Mouse (Mus musculus) embryonic facial prominence, embryonic 12.5 days (tissue): ENCODE measurements around the gene Rtn1. TPM values are rescaled to one million over a fixed set of nuclear protein-coding genes. Genes with fewer than 3 reads are reported as not detected.

Experiments
- ATAC-seq: fragments of 200-750 bp; cut with Nextera tagmentation; 2 replicates; pipeline ENCODE4 v1.8.0; 2017; ENCODE audit not compliant: insufficient number of reproducible peaks, insufficient read depth, low FRiP score, low TSS enrichment
- H3K27ac ChIP-seq: fragments of 300-500 bp; sonication (generic); 2 replicates; pipeline ENCODE4 v1.5.1; 2016; ENCODE audit warnings: mild to moderate bottlenecking
- H3K27me3 ChIP-seq: fragments of 300-500 bp; sonication (generic); 2 replicates; pipeline ENCODE4 v1.6.1; 2016; ENCODE audit warnings: mild to moderate bottlenecking, moderate library complexity
- H3K36me3 ChIP-seq: fragments of 300-500 bp; sonication (generic); 2 replicates; pipeline ENCODE4 v1.6.1; 2016; ENCODE audit warnings: mild to moderate bottlenecking
- H3K4me1 ChIP-seq: fragments of 300-500 bp; sonication (generic); 2 replicates; pipeline ENCODE4 v1.6.1; 2016
- H3K4me2 ChIP-seq: fragments of 300-500 bp; sonication (generic); replicated peaks from 2 replicates; pipeline ENCODE4 v1.6.1; 2016; ENCODE audit warnings: mild to moderate bottlenecking, moderate library complexity
- H3K4me3 ChIP-seq: fragments of 300-500 bp; sonication (generic); 2 replicates; pipeline ENCODE4 v1.5.1; 2016; ENCODE audit warnings: mild to moderate bottlenecking
- H3K9ac ChIP-seq: fragments of 300-500 bp; sonication (generic); 2 replicates; pipeline ENCODE4 v1.6.1; 2016; ENCODE audit warnings: mild to moderate bottlenecking, moderate library complexity
- H3K9me3 ChIP-seq: fragments of 300-500 bp; sonication (generic); 2 replicates; pipeline ENCODE4 v1.6.1; 2016; ENCODE audit warnings: mild to moderate bottlenecking, moderate library complexity
- WGBS: fragments of 180-500 bp; shearing (Covaris S2); methylation state at CpG from one replicate; pipeline ENCODE4 v1.1.7; 2016; 5-methylcytosine and 5-hydroxymethylcytosine counted together
- polyA plus RNA-seq: library from polyadenylated mRNA; unstranded; fragments of >200 nt; fragmentation: Nextera tagmentation; extraction: Ambion mirVana; gene quantifications from 2 replicates; pipeline ENCODE4 v1.2.1, GENCODE M21; 2016

The Rtn1 gene
- polyA plus RNA-seq, 1 experiment from 2014 or later, result 89.3 TPM

DNA sequence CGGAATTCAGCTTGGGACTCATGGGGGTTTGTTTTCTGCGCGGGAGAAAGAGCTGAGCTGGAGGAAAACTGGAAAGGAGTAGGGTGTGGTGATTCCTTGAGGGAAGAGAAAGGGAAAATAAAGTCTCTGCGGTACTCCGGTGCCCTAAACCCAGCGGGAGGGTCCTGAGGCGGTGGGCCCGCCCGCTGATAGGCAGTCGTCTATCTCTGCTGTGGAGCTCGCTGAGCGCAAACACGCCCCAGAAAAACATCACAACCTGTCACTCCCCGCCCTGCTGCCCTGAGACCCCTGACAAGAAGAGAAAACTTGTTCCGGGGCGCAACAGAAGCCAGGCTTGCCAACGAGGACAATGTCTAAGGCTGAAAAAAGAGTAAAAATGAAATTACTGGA lies 1.1 kb downstream of the Rtn1 start:
- Histone ChIP-seq H3K9ac (peak overlapping the region; percentile 52; the same call in 1 of the 2 replicates), H3K27ac (no peak overlapping the region), H3K4me2 (peak overlapping the region; percentile 98), H3K4me3 (peak overlapping the region; percentile 68), H3K27me3 (peaks cover 33% of the 10 kb centered on the region), H3K9me3 (no peaks in the 10 kb centered on the region), H3K36me3 (no peaks in the 10 kb centered on the region), H3K4me1 (peaks cover 11% of the 10 kb centered on the region)
- WGBS, result under 1% methylated on average over 17 of the region's 17 CpGs
- ATAC-seq, result no peak

DNA sequence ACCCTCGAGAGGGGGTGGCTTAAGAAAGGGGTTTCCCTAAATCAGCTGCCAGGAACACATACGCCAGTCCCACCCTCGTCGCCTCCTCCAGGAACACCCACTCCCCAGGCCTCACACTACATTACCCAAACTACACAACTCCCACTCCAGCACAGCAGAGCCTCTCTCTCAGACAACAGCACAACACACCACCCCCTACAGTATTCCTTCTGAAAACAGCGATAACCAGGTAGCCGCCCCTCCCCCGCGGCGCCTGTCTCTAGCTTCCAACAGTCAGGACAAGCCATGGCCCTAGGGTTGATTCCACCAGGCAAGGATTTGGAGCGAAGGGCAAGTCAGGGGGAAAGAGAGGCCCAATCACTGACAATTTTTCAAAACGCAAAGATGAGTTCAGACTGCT lies 1.7 kb downstream of the Rtn1 start:
- peaks cover 11% of the 10 kb centered on the region for H3K4me1 ChIP-seq
- H3K4me3 ChIP-seq, result peak overlapping the region; percentile 68
- H3K9me3 ChIP-seq, result no peaks in the 10 kb centered on the region
- no peaks in the 10 kb centered on the region for H3K36me3 ChIP-seq
- peak overlapping the region; percentile 98 for H3K4me2 ChIP-seq
- peaks cover 33% of the 10 kb centered on the region for H3K27me3 ChIP-seq
- WGBS, result 5% methylated on average over 11 of the region's 11 CpGs
- no peak for ATAC-seq
- no peak overlapping the region for H3K9ac ChIP-seq
- H3K27ac ChIP-seq, result no peak overlapping the region

GRCm38 (mm10) chr12:72405031-72405430 lies 3.8 kb downstream of the Rtn1 start:
- Histone ChIP-seq H3K4me3 (no peak overlapping the region), H3K36me3 (no peaks in the 10 kb centered on the region), H3K9ac (no peak overlapping the region), H3K9me3 (no peaks in the 10 kb centered on the region), H3K27ac (no peak overlapping the region), H3K27me3 (peaks cover 29% of the 10 kb centered on the region), H3K4me2 (no peak overlapping the region), H3K4me1 (peaks cover 11% of the 10 kb centered on the region)
- WGBS, result 43% methylated on average over 4 of the region's 5 CpGs
- no peak for ATAC-seq

DNA sequence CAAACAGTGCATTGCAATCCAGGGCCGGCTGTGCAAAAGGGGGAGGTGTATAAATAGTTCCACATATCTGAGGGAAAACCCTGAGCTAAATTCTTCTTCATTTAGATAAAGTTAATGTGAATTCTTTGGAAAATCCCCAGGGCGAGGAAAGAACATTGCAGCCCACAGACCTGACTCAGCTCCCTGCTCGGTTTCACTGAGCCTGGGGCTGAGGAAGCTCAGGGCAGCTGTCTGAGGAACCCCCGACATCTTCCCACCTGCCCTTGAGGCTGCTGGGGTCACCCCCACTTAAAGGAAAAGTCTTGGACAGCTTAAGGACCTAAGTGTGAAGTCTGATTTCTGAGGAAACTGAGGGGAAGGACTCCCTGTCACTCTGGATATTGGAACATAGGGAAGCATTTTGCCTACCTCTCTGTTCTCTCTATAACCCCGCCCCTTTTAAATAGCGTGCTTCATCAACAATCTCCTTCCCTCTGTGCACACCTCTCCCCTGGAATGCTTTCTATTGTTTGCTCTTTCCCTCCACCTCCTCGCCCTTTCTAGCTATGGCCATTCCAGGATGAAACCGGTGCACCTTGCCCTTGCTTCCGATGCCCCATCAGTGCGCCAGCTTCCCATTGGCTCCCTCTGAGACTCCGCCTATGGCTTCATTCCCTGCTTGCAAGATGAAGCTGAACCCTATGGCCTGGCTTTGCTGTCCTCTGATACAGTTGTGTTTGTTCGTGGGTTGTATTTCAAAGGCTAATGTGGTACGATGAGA lies 15.6 kb downstream of the Rtn1 start:
- H3K4me2 ChIP-seq, result 0 out of 2 replicates have a peak overlapping the region, but pooled peaks have one; percentile 11
- WGBS, result 52% methylated on average over 13 of the region's 13 CpGs
- no peak for ATAC-seq
- H3K9ac ChIP-seq, result no peak overlapping the region
- H3K36me3 ChIP-seq, result no peaks in the 10 kb centered on the region
- H3K27me3 ChIP-seq, result no peaks in the 10 kb centered on the region
- no peaks in the 10 kb centered on the region for H3K9me3 ChIP-seq
- H3K4me1 ChIP-seq, result no peaks in the 10 kb centered on the region
- H3K4me3 ChIP-seq, result no peak overlapping the region
- no peak overlapping the region for H3K27ac ChIP-seq

GRCm38 (mm10) chr12:72390346-72390745 lies 18.5 kb downstream of the Rtn1 start:
- 53% methylated on average over 2 of the region's 2 CpGs for WGBS
- Histone ChIP-seq H3K36me3 (no peaks in the 10 kb centered on the region), H3K27me3 (no peaks in the 10 kb centered on the region), H3K27ac (no peak overlapping the region), H3K4me2 (no peak overlapping the region), H3K9me3 (no peaks in the 10 kb centered on the region), H3K9ac (no peak overlapping the region), H3K4me3 (no peak overlapping the region), H3K4me1 (no peaks in the 10 kb centered on the region)
- no peak for ATAC-seq

- no peak overlapping the region for H3K4me3 ChIP-seq
- no peak for ATAC-seq
- no peak overlapping the region for H3K27ac ChIP-seq
Measured at GRCm38 (mm10) chr12:72389377-72390103, 19.3 kb downstream of the Rtn1 start.

DNA sequence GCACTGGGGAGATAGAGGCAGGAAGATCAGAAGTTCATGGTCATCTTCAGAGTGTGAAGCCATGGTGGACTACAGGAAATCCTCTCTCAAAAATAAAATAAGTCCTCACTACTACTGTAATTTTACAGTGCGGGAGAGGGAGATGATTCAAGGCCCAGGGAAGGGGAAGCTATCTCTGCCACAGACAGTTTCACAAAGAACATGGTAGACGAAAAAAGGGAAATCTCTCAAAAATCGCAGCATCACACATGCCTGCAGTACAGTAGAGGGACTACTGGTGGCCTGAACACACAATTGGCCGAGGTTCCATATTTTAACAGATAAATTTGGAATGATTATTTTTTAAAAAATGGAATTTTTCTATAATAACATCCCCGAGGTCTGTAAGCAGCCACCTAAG lies 20.0 kb downstream of the Rtn1 start:
- H3K9ac ChIP-seq, result no peak overlapping the region
- H3K4me1 ChIP-seq, result no peaks in the 10 kb centered on the region
- no peak overlapping the region for H3K4me3 ChIP-seq
- no peak overlapping the region for H3K4me2 ChIP-seq
- no peaks in the 10 kb centered on the region for H3K9me3 ChIP-seq
- 89% methylated on average over 5 of the region's 5 CpGs for WGBS
- no peaks in the 10 kb centered on the region for H3K36me3 ChIP-seq
- no peak overlapping the region for H3K27ac ChIP-seq
- ATAC-seq, result no peak
- no peaks in the 10 kb centered on the region for H3K27me3 ChIP-seq

More at GRCm38 (mm10) chr12:72389377-72390103, 19.3 kb downstream of the Rtn1 start:
- 86% methylated on average over 14 of the region's 14 CpGs for WGBS
- no peaks in the 10 kb centered on the region for H3K27me3 ChIP-seq
- H3K36me3 ChIP-seq, result no peaks in the 10 kb centered on the region
- no peaks in the 10 kb centered on the region for H3K9me3 ChIP-seq
- H3K4me1 ChIP-seq, result no peaks in the 10 kb centered on the region
- no peak overlapping the region for H3K9ac ChIP-seq
- H3K4me2 ChIP-seq, result no peak overlapping the region

DNA sequence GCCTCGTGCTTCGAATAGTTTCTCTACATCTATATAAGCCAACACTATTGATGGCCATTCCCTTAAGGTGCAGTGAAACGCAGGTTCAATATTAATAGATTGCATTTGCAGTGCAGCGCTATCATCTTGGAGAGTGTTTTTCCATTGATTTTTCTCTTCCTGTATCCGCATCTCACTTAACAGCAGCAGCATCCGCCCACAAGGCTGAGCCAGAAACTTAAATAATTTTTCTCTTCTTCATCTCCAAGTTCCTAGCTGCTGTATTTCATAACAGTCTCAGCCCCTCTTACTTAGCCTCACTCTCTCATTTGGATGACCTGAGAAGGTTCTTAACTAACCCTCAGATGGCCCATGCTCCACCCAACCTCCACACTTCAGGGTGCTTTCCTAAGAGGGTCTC lies 20.7 kb downstream of the Rtn1 start:
- ATAC-seq, result no peak
- H3K9ac ChIP-seq, result no peak overlapping the region
- 93% methylated on average over 6 of the region's 6 CpGs for WGBS
- H3K27me3 ChIP-seq, result no peaks in the 10 kb centered on the region
- H3K9me3 ChIP-seq, result no peaks in the 10 kb centered on the region
- no peaks in the 10 kb centered on the region for H3K36me3 ChIP-seq
- H3K4me1 ChIP-seq, result no peaks in the 10 kb centered on the region
- H3K27ac ChIP-seq, result no peak overlapping the region
- H3K4me2 ChIP-seq, result no peak overlapping the region
- no peak overlapping the region for H3K4me3 ChIP-seq

DNA sequence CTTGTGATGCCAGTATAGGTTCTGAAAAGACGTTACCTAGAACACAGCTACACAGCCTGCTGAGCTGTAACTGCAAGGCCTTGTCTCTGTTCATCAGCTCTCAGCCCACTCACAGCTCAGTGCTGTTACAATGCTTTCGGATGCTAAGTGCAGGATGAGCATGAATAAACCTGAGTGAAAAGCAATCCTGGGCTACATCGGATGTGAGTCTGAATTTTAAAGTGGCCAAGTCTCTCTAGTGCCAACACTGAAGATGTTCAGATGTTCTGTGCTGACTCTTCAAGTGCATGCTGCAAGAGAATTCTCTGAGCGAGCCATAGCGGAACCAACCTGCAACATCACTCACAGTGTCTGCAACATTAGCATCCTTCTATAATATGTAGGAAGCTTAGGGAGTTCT lies 32.5 kb downstream of the Rtn1 start:
- no peak overlapping the region for H3K4me2 ChIP-seq
- H3K9me3 ChIP-seq, result no peaks in the 10 kb centered on the region
- H3K27ac ChIP-seq, result no peak overlapping the region
- no peak for ATAC-seq
- peaks cover 14% of the 10 kb centered on the region; the same call in 1 of the 2 replicates for H3K4me1 ChIP-seq
- no peak overlapping the region for H3K4me3 ChIP-seq
- H3K9ac ChIP-seq, result no peak overlapping the region
- 89% methylated on average over 5 of the region's 5 CpGs for WGBS
- H3K27me3 ChIP-seq, result no peaks in the 10 kb centered on the region
- H3K36me3 ChIP-seq, result no peaks in the 10 kb centered on the region

DNA sequence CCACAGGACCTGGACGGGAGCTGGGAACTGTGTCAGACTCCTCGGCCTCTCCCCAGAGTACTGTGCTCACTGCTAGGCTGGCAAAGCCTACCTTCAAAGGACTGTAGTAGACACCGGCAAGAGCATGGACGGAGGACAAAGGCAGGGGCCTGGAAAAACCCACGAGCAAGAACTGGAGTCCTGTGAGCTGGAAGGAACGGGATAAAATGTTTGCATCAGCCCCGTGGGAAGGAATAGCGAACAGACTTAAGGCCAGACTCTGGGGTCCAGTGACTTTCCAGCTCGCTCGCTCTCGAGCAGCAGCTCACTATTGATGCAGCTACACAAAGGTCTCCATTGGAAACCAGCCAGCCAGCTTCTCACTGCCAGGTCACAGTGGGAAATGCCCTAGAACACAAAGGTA lies 34.0 kb downstream of the Rtn1 start:
- Histone ChIP-seq H3K27me3 (no peaks in the 10 kb centered on the region), H3K4me2 (no peak overlapping the region), H3K36me3 (no peaks in the 10 kb centered on the region), H3K4me3 (no peak overlapping the region), H3K9me3 (no peaks in the 10 kb centered on the region), H3K9ac (no peak overlapping the region), H3K4me1 (peaks cover 14% of the 10 kb centered on the region; the same call in 1 of the 2 replicates), H3K27ac (no peak overlapping the region)
- ATAC-seq, result peak; percentile 41; the same call in 1 of the 2 replicates
- WGBS, result 39% methylated on average over 11 of the region's 11 CpGs

DNA sequence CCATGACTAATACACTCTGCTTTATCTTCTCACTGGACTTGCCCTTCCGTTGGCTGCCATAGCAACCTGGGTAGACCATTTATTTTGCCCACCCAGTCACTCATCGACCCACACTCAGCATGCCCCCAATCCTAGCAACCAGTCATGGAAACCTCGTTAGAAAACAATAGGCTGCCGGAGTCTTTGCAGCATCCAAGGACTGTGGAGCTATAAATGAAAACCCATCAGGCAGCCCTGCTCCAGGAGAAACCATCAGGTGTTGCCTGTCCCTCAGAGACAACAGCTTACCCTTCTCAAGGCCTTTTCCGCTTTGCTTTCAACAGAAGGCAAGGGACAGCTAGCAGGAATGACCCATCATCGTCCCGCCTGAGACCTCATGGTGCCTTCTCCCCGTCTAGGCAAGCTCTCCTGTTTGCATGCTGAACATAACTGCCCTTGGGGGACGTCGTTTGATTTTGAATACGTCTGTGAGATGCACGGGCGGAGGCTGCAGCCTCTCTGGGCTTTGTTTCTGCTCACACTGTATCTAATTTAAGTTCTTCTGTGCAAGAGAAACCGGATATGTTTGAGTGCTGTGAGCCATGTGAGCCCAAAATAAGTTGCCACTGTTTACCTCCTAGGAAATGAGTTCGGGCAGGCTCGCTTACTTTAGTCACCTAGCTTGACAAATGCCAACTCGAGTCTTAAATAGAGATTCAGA lies 34.8 kb downstream of the Rtn1 start:
- Histone ChIP-seq H3K27ac (no peak overlapping the region), H3K9me3 (no peaks in the 10 kb centered on the region), H3K27me3 (no peaks in the 10 kb centered on the region), H3K4me1 (peaks cover 14% of the 10 kb centered on the region; the same call in 1 of the 2 replicates), H3K9ac (no peak overlapping the region), H3K4me3 (no peak overlapping the region), H3K4me2 (no peak overlapping the region), H3K36me3 (no peaks in the 10 kb centered on the region)
- ATAC-seq, result no peak
- WGBS, result 56% methylated on average over 17 of the region's 17 CpGs
